Mouse (Mus musculus) adrenal gland, postnatal 10 days (tissue): ENCODE measurements around the gene Ak5. TPM values are rescaled to one million over a fixed set of nuclear protein-coding genes. Genes with fewer than 3 reads are reported as not detected.
A peak's percentile ranks its signal among the peaks of the same experiment; 100 is the strongest.

Experiments used
- DNase-seq: peaks from one replicate; pipeline ENCODE4 v3.0.0; 2021; ENCODE audit warnings: mixed read lengths
- total RNA-seq, 2 experiments: library from RNA; stranded (reverse); gene quantifications; 2 replicates each; pipeline ENCODE4 v1.2.3; 2021

Gene Ak5
- total RNA-seq, 2 experiments from 2014 or later, result 3.0 to 4.1 TPM

- DNase-seq, result no peak
Observed at GRCm38 (mm10) chr3:152516569-152516968, 151.6 kb downstream of the Ak5 start.

GRCm38 (mm10) chr3:152515959-152516358 lies 152.2 kb downstream of the Ak5 start:
- no peak for DNase-seq

- peak; percentile 57 for DNase-seq
Observed at GRCm38 (mm10) chr3:152512517-152512916, 155.6 kb downstream of the Ak5 start.

GRCm38 (mm10) chr3:152509268-152509667 lies 158.9 kb downstream of the Ak5 start:
- DNase-seq, result no peak

- no peak for DNase-seq
Observed at GRCm38 (mm10) chr3:152508419-152508993, 159.7 kb downstream of the Ak5 start.

GRCm38 (mm10) chr3:152507900-152508299 lies 160.3 kb downstream of the Ak5 start:
- DNase-seq, result no peak

- no peak for DNase-seq
Observed at GRCm38 (mm10) chr3:152498968-152499696, 169.0 kb downstream of the Ak5 start.

GRCm38 (mm10) chr3:152497842-152498241 lies 170.3 kb downstream of the Ak5 start:
- no peak for DNase-seq

GRCm38 (mm10) chr3:152497084-152497483 lies 171.1 kb downstream of the Ak5 start:
- DNase-seq, result no peak

- no peak for DNase-seq
Observed at GRCm38 (mm10) chr3:152495415-152495898, 172.7 kb downstream of the Ak5 start.

- no peak for DNase-seq
Observed at GRCm38 (mm10) chr3:152494667-152495360, 173.3 kb downstream of the Ak5 start.

- DNase-seq, result no peak
Observed at GRCm38 (mm10) chr3:152493813-152494212, 174.3 kb downstream of the Ak5 start.

DNA sequence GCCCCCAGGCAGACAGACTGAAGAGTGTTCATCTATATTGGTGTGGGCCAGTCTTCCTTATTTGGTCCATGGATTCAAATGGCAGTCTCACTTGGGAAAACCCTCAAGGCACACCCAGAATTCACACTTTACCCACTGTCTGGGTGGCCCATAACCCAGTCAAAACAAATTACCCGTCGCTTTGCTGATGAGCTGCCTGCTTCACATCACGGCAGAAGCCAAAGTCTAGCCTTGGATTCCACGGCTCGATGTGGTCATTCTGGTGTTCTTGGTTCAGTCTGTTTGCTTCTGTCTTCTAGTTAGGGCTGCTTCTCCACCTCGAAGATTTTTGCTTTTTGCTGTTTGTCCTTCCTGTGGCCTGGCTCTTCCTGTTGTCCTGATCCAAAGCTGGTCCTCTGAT lies 175.9 kb downstream of the Ak5 start:
- DNase-seq, result no peak

- DNase-seq, result no peak
Observed at GRCm38 (mm10) chr3:152490423-152490822, 177.7 kb downstream of the Ak5 start.

- no peak for DNase-seq
Observed at GRCm38 (mm10) chr3:152488964-152489363, 179.2 kb downstream of the Ak5 start.

GRCm38 (mm10) chr3:152484206-152484605 lies 184.0 kb downstream of the Ak5 start:
- DNase-seq, result no peak

GRCm38 (mm10) chr3:152483800-152484199 lies 184.4 kb downstream of the Ak5 start:
- DNase-seq, result no peak

DNA sequence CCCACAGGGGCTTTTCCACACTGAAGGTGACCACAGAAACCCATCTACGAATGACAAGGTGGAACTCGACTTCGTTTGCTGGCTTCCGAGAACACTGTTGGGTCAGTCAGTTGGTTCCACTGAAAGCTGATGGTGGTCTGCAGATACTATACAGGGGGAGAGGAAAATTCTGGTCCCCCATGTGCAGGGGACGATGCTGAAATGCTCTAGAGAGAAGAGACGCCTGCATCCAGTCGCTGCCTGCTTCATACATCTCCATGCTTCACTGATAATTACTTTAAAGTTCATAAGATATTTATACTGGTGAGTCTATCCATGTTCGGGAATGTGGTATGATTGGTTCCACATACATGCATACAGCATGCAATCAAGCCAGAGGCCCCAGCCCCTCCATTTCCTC lies 186.0 kb downstream of the Ak5 start:
- DNase-seq, result no peak

DNA sequence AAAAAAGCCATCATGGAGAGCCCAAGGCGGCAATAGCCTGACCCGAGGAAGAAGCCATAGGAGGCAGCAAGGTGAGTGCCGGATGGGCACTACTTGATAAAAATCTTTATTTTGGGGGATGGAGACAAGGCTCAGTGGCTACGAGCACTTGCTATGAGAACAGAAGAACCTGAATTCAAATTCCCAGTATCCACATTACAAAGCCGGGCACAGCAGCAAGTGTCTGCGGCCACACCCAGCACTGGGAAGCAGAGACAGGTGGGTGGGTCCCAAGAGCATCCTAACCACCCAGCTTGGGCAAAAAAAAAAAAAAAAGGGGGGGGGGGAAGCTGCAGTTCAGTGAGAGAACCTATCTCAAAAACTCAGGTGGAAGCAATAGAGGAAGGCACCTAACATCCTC lies 187.8 kb downstream of the Ak5 start:
- DNase-seq, result no peak

DNA sequence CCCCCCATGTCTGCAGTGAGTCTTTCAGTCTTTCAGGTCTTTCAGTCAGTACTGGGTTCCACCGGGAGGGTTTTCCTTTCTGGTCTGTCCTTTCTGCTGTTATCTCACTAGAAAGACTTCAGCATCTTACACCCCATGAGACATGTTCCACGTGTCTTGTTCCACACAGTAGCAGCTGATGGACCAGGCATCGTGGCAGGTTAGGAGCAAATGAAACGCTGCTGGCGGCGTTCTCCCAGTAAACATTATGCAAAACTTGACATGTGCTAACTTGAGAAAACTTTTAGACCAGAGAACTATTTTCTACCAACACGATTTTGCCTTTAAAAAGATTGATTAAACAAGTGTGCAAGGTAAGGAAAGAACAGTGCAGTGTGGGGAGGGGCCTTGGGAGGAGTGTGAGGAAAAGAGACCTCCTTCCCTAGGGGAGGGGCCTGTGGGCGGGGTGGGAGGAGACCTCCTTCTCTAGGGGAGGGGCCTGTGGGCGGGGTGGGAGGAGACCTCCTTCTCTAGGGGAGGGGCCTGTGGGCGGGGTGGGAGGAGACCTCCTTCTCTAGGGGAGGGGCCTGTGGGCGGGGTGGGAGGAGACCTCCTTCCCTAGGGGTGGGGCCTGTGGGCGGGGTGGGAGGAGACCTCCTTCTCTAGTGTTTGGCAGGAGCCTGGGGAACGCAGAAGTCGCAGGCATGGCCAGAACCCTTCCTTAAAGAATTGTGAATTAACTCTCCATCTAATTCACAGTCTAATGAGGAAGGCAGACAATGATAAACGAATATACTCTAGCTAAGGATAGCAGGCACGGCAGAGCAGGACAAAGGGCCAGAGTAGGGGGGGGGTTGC lies 189.3 kb downstream of the Ak5 start:
- DNase-seq, result peak; percentile 57

- peak; percentile 74 for DNase-seq
Observed at GRCm38 (mm10) chr3:152477796-152478527, 190.2 kb downstream of the Ak5 start.

DNA sequence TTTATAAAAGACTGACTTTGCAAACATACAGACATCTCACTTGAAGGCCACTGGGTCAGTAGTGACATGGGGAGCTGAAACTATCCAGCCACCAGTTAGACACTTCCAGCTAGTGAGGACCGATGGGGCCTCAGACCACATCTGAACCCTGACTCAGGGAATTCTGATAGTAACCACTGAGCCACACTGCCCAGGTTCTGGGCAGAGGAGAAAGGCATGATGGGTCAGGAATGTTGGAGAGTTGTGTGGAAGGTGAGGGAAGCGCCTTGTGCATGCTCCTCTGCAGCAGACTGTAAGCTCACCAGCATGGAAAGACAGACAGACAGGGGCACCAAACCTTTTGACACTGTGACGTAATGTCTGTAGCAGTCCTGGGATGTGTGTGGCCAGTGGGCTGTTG lies 192.3 kb downstream of the Ak5 start:
- DNase-seq, result no peak
